Mouse (Mus musculus): ENCODE measurements at regions not wholly inside any gene's neighbourhood (a gene's known extent, or its start where the extent isn't known, plus 50 kb on each side); places are given as distances from the start of the nearest gene placed in this dataset.

DNA sequence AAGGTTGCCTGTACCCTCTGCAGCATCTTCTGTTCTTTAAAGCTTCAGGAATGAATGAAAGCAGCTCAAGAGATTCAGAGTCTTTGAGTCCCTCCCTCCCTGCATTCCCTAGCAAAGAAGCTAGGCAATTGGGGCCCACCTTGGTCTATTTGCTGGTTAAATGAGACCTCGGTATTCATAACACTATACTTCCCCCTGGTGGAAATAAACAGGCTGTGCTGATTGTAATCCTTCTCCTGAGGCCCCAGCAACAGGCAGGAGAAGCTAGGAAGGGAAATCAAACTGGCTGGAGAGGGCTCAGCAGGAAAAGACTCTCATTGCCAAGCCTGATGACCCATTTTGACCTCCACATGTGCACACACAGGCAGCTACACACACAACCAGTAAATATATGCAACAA is 137.1 kb downstream of the Sh3bp4 start:
- H3K27ac ChIP-seq (replicated peaks) = no peak overlapping the region
- H3K27me3 ChIP-seq (replicated peaks; ENCODE audit: low read depth, poor library complexity, severe bottlenecking) = no peaks in the 10 kb centered on the region
- H3K36me3 ChIP-seq (replicated peaks) = no peaks in the 10 kb centered on the region
- no peak for DNase-seq (ENCODE audit: low spot score)
- 0 out of 2 replicates have a peak, but pooled peaks cover 6% of the 10 kb centered on the region for H3K4me1 ChIP-seq
- no peaks in the 10 kb centered on the region for H3K9me3 ChIP-seq
- WGBS = 11% methylated on average over 1 of the region's 1 CpGs
- no peak overlapping the region for H3K4me3 ChIP-seq

DNA sequence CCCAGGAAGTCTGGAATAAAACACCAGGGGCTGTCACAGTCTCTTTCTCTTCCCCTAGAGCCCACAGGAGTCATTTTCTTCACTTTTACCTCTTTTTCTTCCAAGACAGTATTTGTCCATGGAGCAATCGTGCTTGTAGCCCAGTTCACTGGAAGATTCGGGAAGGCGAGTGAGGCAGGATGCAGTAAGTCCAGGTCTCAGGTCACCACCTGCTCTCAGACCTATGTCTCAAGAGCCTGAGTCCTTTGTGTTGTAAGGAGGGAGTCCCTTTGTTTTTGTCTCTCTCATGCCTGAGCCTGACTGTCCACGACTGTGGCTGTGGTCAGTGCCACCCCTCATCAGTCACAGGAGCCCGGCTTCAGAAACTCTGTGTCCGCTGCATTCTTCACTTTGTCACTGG is 140.9 kb downstream of the Sh3bp4 start:
- Histone ChIP-seq H3K4me1 (0 out of 2 replicates have a peak, but pooled peaks cover 6% of the 10 kb centered on the region), H3K27me3 (replicated peaks; ENCODE audit: low read depth, poor library complexity, severe bottlenecking) (no peaks in the 10 kb centered on the region), H3K4me3 (no peak overlapping the region), H3K9me3 (no peaks in the 10 kb centered on the region), H3K27ac (replicated peaks) (no peak overlapping the region), H3K36me3 (replicated peaks) (no peaks in the 10 kb centered on the region)
- WGBS = 86% methylated on average over 6 of the region's 6 CpGs
- no peak for DNase-seq (ENCODE audit: low spot score)

DNA sequence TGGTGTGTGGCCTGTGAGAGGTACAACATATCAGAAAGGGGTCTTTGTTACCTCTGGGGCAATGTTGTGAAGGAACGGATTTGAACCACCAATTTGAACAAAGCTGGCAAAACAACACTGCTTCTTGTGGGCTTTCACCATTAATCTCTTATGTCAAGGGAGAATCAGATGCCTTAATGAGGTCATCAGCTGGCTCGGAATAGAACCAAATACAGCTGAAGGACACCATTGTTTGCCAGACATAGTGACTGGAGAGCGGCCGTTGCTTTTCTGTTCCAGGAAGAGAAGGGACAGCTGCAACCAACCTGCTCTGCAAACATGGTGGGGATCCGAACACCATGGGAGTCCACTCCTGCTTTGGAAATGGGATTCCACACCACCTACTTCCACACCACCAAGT is 158.2 kb downstream of the Sh3bp4 start:
- WGBS = 71% methylated on average over 5 of the region's 5 CpGs
- no peaks in the 10 kb centered on the region; the same call in 1 of the 2 replicates for H3K9me3 ChIP-seq

DNA sequence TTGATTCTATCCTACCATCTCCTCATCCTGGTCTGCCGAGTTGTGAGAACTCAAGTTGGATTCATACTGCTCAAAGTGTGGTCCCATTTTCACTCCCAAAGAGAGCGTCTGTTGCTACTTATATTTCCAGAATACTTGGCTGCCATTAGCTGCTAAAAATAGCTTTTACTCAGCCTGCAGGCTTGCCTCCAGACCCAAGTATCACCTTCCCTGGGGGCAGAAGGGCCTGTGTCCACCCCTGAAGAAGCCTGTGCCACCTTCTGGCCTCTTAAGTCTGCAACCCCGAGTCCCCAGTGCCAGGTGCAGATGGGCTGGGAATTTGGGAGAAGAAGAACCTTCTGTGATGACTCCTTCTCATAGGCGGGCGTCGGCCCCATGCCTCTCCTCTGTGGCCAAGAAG is 161.5 kb downstream of the Sh3bp4 start:
- Histone ChIP-seq H3K9me3 (no peaks in the 10 kb centered on the region), H3K27ac (replicated peaks) (no peak overlapping the region), H3K4me3 (no peak overlapping the region), H3K36me3 (replicated peaks) (no peaks in the 10 kb centered on the region), H3K27me3 (replicated peaks; ENCODE audit: low read depth, poor library complexity, severe bottlenecking) (no peaks in the 10 kb centered on the region), H3K4me1 (peaks cover 6% of the 10 kb centered on the region)
- DNase-seq (ENCODE audit: low spot score) = no peak
- WGBS = 80% methylated on average over 6 of the region's 6 CpGs

More for the DNA sequence above, 158.2 kb downstream of the Sh3bp4 start:
- DNase-seq (ENCODE audit: low spot score) = no peak
- Histone ChIP-seq H3K36me3 (replicated peaks) (no peaks in the 10 kb centered on the region), H3K27ac (replicated peaks) (no peak overlapping the region), H3K27me3 (replicated peaks; ENCODE audit: low read depth, poor library complexity, severe bottlenecking) (no peaks in the 10 kb centered on the region), H3K4me1 (no peaks in the 10 kb centered on the region), H3K4me3 (no peak overlapping the region)

DNA sequence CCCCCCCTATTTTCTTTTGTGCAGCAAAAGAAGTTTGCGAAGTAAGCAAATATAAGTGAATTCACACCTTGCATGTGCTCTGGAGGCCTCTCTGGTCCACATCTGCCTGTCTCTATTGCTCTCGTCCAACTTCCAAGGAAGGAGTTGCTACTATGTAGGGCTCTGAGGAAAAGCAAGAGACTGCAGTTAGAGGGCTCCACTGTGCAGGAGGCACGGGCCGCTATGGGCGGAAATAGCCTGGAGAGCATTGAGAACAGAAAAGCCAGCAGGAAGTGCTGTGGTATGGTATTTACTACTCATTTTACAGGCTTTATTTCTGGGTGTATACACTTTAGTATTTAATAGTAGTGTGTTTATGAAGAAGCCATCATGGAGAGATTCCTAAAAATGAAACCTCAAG is 162.2 kb downstream of the Sh3bp4 start:
- no peak for DNase-seq (ENCODE audit: low spot score)
- Histone ChIP-seq H3K27ac (replicated peaks) (no peak overlapping the region), H3K9me3 (no peaks in the 10 kb centered on the region), H3K36me3 (replicated peaks) (no peaks in the 10 kb centered on the region), H3K4me1 (peaks cover 6% of the 10 kb centered on the region), H3K27me3 (replicated peaks; ENCODE audit: low read depth, poor library complexity, severe bottlenecking) (no peaks in the 10 kb centered on the region), H3K4me3 (no peak overlapping the region)
- WGBS = 75% methylated on average over 5 of the region's 5 CpGs

DNA sequence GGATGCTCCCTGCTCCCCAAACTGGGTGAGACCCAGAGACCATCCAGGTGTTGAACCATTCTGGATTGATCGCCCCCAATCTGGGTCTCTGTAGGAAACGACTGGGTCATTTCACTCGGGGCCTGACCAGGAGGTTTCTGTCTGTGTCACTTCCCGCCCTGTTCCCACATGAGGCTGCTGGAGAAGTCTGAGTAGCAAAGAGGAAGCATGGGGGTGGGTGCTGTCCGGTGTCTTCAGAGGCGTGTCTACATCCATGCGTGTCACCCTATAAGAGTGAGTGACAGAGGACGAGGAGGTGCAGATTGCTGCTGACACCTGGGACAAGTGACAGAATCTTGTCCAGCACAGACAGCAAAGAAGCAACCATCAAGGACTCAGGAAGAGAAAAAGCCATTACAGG is 164.7 kb downstream of the Sh3bp4 start:
- WGBS = 73% methylated on average over 8 of the region's 8 CpGs

DNA sequence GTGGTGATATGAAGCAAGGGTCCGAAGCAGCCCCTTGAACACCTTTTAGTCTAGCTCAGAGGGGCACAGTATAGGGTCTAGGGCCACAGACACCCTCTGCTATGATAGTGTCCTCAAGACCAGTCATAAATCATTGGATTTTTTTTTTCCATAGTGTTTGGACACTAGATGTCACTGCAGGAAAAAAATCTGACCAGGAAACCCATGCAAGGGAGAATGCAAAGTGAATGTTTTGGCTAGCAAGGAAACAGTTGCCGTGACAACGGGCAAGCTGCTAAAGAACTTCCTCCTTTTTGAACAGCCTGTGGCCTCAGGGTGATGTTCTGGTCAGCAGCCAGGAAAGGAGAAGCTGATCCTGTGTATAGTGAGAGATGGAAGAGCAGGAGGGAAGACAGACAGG is 165.1 kb downstream of the Sh3bp4 start:
- Histone ChIP-seq H3K27me3 (replicated peaks; ENCODE audit: low read depth, poor library complexity, severe bottlenecking) (no peaks in the 10 kb centered on the region), H3K9me3 (no peaks in the 10 kb centered on the region), H3K27ac (replicated peaks) (no peak overlapping the region), H3K4me1 (peaks cover 15% of the 10 kb centered on the region), H3K36me3 (replicated peaks) (no peaks in the 10 kb centered on the region), H3K4me3 (no peak overlapping the region)
- DNase-seq (ENCODE audit: low spot score) = peak; percentile 77
- 41% methylated on average over 3 of the region's 3 CpGs for WGBS

More for the DNA sequence above, 164.7 kb downstream of the Sh3bp4 start:
- no peaks in the 10 kb centered on the region for H3K27me3 ChIP-seq (replicated peaks; ENCODE audit: low read depth, poor library complexity, severe bottlenecking)
- no peak for DNase-seq (ENCODE audit: low spot score)
- no peak overlapping the region for H3K4me3 ChIP-seq
- H3K36me3 ChIP-seq (replicated peaks) = no peaks in the 10 kb centered on the region
- H3K27ac ChIP-seq (replicated peaks) = no peak overlapping the region
- H3K4me1 ChIP-seq = peaks cover 15% of the 10 kb centered on the region
- no peaks in the 10 kb centered on the region for H3K9me3 ChIP-seq

DNA sequence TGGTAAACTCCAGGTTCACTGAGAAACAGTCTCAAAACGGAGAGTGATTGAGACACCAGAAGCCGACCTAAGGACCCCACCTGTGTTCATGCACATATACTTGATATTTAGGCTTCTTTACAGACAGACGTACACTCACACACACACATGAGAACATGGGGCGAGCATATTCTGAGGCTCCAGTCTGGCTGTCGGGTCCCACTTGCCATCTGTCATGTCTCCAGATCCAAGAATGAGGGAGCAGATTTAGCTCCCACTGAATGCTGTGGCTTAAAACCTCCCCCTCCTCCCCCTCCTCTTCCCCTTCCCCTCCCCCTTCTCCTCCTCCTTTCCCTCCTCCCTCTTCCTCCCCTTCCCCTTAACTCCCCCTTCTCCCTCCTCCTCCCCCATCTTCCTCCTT is 167.5 kb downstream of the Sh3bp4 start:
- H3K9me3 ChIP-seq = no peaks in the 10 kb centered on the region
- H3K36me3 ChIP-seq (replicated peaks) = no peaks in the 10 kb centered on the region
- 77% methylated on average over 5 of the region's 5 CpGs for WGBS
- no peak overlapping the region for H3K27ac ChIP-seq (replicated peaks)
- no peak for DNase-seq (ENCODE audit: low spot score)
- H3K27me3 ChIP-seq (replicated peaks; ENCODE audit: low read depth, poor library complexity, severe bottlenecking) = no peaks in the 10 kb centered on the region
- H3K4me1 ChIP-seq = peaks cover 15% of the 10 kb centered on the region
- no peak overlapping the region for H3K4me3 ChIP-seq

DNA sequence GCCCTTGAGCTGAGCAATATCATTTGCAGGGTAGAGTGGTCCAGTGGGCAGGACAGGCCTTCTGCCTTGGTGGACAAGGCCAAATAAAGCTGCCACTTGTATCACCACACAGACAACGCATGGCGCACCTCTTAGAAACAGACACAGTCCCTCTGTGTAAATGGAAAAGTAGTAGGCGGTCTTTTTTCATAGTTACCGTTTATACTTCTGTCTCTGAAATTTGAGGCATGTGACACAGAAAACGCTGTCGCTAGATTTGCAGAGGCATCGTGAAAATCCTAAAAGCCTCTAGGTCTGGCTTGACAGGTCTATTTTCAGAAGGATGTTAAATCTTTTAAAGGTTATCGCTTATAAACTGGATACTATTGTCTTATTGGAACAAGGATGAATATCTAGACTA is 174.4 kb downstream of the Sh3bp4 start:
- no peak overlapping the region for H3K4me3 ChIP-seq
- no peak overlapping the region for H3K27ac ChIP-seq (replicated peaks)
- WGBS = 89% methylated on average over 8 of the region's 8 CpGs
- no peaks in the 10 kb centered on the region for H3K36me3 ChIP-seq (replicated peaks)
- H3K9me3 ChIP-seq = peaks cover 6% of the 10 kb centered on the region; the same call in 1 of the 2 replicates
- no peak for DNase-seq (ENCODE audit: low spot score)
- peaks cover 11% of the 10 kb centered on the region for H3K4me1 ChIP-seq
- H3K27me3 ChIP-seq (replicated peaks; ENCODE audit: low read depth, poor library complexity, severe bottlenecking) = no peaks in the 10 kb centered on the region

DNA sequence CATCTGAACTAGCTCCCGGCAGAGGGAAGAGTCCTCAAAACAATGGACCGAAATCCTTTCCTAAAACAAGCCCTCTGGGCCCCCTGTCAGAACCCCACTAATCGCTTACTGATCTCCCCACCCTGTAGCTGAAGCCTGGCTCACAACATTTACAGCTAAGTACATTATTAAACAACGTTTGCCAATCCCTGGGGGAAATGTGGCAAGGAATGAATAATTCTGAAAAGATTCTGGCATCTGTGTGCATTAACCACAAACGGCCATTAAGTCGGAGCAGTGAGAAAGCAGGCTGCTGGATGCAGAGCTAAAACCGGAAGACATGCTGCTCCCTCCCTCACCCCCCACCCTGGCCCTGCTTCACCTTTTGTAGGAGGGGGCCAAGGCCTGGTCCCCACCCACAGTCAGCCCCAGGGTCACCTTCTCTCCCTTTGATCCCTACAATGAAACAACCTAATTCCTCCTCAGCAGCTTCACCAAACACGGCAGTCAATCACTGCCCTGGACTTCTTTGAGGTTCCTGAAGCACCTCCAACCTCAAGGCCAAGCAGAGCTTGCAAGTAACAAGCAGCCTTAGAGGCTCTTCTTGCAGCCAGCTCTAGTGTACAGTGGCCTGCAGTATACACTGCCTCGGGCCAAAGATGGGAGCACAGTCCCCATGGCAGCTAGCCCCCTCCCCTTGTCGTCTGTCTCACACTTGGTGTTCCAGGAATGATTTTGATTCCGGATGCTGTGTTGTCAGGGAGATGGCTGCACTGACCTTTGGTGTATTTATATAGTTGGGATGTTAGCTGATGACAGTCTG is 175.2 kb downstream of the Sh3bp4 start:
- 45% methylated on average over 11 of the region's 11 CpGs for WGBS

DNA sequence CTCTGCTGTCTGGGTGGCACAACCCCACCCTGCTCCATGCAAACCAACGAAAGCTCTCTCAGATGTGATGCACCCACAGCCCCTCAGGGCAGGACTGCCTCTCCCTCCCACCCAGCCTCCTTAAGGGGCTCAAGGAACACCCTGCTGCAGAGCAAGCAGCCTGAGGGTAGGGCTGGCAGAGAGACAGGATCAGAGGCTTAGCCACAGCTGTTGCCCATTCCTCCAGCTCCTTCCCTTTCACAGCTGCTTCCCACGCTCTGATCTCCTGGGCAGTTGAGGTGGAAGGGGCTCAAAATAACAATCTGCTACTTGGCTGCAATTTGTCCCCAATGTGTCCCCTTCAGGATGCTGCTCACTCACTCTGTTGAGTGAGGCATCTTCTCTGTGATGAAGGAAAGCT is 181.5 kb downstream of the Sh3bp4 start:
- Histone ChIP-seq H3K36me3 (replicated peaks) (no peaks in the 10 kb centered on the region), H3K9me3 (peaks cover 6% of the 10 kb centered on the region; the same call in 1 of the 2 replicates), H3K4me3 (no peak overlapping the region), H3K27me3 (replicated peaks; ENCODE audit: low read depth, poor library complexity, severe bottlenecking) (no peaks in the 10 kb centered on the region), H3K27ac (replicated peaks) (no peak overlapping the region), H3K4me1 (peaks cover 11% of the 10 kb centered on the region)
- WGBS = 19% methylated on average over 2 of the region's 2 CpGs
- peak; percentile 14 for DNase-seq (ENCODE audit: low spot score)

More for the DNA sequence above, 175.2 kb downstream of the Sh3bp4 start:
- H3K27ac ChIP-seq (replicated peaks) = 0 out of 2 replicates have a peak overlapping the region, but pooled peaks have one; percentile 14
- peaks cover 11% of the 10 kb centered on the region for H3K4me1 ChIP-seq
- no peaks in the 10 kb centered on the region for H3K36me3 ChIP-seq (replicated peaks)
- peak; percentile 18 for DNase-seq (ENCODE audit: low spot score)
- H3K4me3 ChIP-seq = no peak overlapping the region
- peaks cover 6% of the 10 kb centered on the region; the same call in 1 of the 2 replicates for H3K9me3 ChIP-seq
- no peaks in the 10 kb centered on the region for H3K27me3 ChIP-seq (replicated peaks; ENCODE audit: low read depth, poor library complexity, severe bottlenecking)

DNA sequence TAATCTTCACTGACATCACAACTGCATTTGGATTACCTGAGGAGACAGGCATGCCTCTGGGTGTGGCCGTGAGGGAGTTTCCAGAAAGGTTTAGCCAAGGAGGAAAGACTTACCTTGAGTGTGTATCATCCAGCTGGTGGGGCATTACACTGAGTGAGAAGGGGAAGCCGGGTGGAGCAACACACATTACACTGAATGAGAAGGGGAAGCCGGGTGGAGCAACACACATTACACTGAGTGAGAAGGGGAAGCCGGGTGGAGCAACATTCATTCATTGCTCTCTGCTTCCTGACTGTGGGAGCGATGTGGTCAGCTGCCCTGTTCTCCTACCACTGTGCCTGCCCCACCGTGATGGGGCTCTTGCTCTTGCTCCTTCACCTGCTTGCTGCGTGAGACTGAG is 182.3 kb downstream of the Sh3bp4 start:
- H3K36me3 ChIP-seq (replicated peaks) = no peaks in the 10 kb centered on the region
- no peaks in the 10 kb centered on the region for H3K27me3 ChIP-seq (replicated peaks; ENCODE audit: low read depth, poor library complexity, severe bottlenecking)
- no peak for DNase-seq (ENCODE audit: low spot score)
- H3K4me3 ChIP-seq = no peak overlapping the region
- peaks cover 11% of the 10 kb centered on the region for H3K4me1 ChIP-seq
- peaks cover 2% of the 10 kb centered on the region; the same call in 1 of the 2 replicates for H3K9me3 ChIP-seq
- H3K27ac ChIP-seq (replicated peaks) = no peak overlapping the region
- 91% methylated on average over 7 of the region's 7 CpGs for WGBS

DNA sequence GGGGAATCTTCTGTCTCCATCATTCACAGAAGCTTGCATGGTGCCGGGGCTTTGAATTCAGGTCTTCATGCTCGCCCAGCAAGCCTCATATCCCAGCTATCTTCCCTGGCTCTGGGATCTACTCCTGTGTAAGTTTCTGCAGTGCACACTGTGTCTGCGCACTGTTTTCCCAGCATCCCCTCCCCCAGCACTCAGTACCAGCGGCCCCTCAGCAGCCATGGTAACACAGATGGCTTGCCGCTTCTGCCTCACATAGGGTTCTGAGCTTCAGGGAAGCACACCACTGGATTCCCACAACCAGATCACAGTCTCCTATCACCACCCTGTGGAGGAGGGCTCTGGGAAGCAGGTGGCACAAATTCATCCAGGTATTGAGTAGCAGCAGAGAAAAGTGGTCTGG is 187.7 kb downstream of the Sh3bp4 start:
- 0 out of 2 replicates have a peak, but pooled peaks cover 8% of the 10 kb centered on the region for H3K4me1 ChIP-seq
- WGBS = 69% methylated on average over 5 of the region's 5 CpGs

More for the DNA sequence above, 187.7 kb downstream of the Sh3bp4 start:
- H3K27me3 ChIP-seq (replicated peaks; ENCODE audit: low read depth, poor library complexity, severe bottlenecking) = no peaks in the 10 kb centered on the region
- no peaks in the 10 kb centered on the region for H3K9me3 ChIP-seq
- no peak overlapping the region for H3K4me3 ChIP-seq
- no peak overlapping the region for H3K27ac ChIP-seq (replicated peaks)
- DNase-seq (ENCODE audit: low spot score) = no peak
- H3K36me3 ChIP-seq (replicated peaks) = no peaks in the 10 kb centered on the region
